ENCODE assay signal across 29 mouse cellular contexts in genomic region chr3:68484021-68484420, GRCm38 (mm10).
"Had no signal": no experiment of that assay in that cellular context is flagged by ENCODE, and none has a peak within 500 bp of the region (broad histone marks: within the 10 kb centered on the region; RNA-seq: fewer than 3 reads in every experiment).

No protein-coding gene starts in this region.

- H3K9ac ChIP-seq: limb, embryonic 12.5 days; limb, embryonic 13.5 days; limb, embryonic 15.5 days; liver, embryonic 12.5 days; liver, embryonic 13.5 days; liver, embryonic 14.5 days; liver, embryonic 15.5 days; liver, postnatal 0 days; lung, embryonic 14.5 days; lung, embryonic 15.5 days; midbrain, embryonic 12.5 days; midbrain, embryonic 15.5 days; neural tube, embryonic 12.5 days had no signal

- DNase-seq: left cerebral cortex, postnatal 4 days; liver; liver, embryonic 13.5 days; liver, postnatal 0 days; lung, adult 2 months; lung, embryonic 14.5 days; lung, postnatal 10 days; lung, postnatal 14 days; lung, postnatal 36 days; lung, postnatal 4 days; midbrain, embryonic 14.5 days had no signal

- H3K36me3 ChIP-seq: limb, embryonic 10.5 days; limb, embryonic 12.5 days; limb, embryonic 13.5 days; limb, embryonic 15.5 days; liver, embryonic 12.5 days; liver, embryonic 13.5 days; liver, embryonic 15.5 days; lung, embryonic 15.5 days; midbrain, embryonic 10.5 days; midbrain, embryonic 12.5 days; midbrain, embryonic 15.5 days; neural tube, embryonic 12.5 days had no signal

- H3K4me2 ChIP-seq: limb, embryonic 12.5 days; limb, embryonic 13.5 days; limb, embryonic 15.5 days; liver, embryonic 11.5 days; liver, embryonic 12.5 days; liver, embryonic 13.5 days; liver, embryonic 15.5 days; lung, embryonic 14.5 days; lung, embryonic 15.5 days; midbrain, embryonic 12.5 days; midbrain, embryonic 15.5 days; neural tube, embryonic 12.5 days had no signal

- H3K9me3 ChIP-seq: limb, embryonic 10.5 days; limb, embryonic 12.5 days; limb, embryonic 13.5 days; limb, embryonic 15.5 days; liver, embryonic 12.5 days; liver, embryonic 13.5 days; liver, embryonic 15.5 days; lung, embryonic 15.5 days; midbrain, embryonic 10.5 days; midbrain, embryonic 12.5 days; midbrain, embryonic 15.5 days; neural tube, embryonic 12.5 days had no signal

- H3K4me3 ChIP-seq: limb, embryonic 10.5 days; limb, embryonic 12.5 days; limb, embryonic 13.5 days; limb, embryonic 15.5 days; liver, embryonic 12.5 days; liver, embryonic 13.5 days; liver, embryonic 15.5 days; lung, embryonic 15.5 days; megakaryocyte, embryonic 14.5 days; midbrain, embryonic 10.5 days; midbrain, embryonic 12.5 days; midbrain, embryonic 15.5 days; myocyte; neural tube, embryonic 12.5 days had no signal

- H3K4me1 ChIP-seq: liver, embryonic 12.5 days; liver, embryonic 13.5 days; liver, embryonic 15.5 days; megakaryocyte, embryonic 14.5 days; midbrain, embryonic 10.5 days; midbrain, embryonic 12.5 days; midbrain, embryonic 15.5 days; neural tube, embryonic 12.5 days had no signal

- H3K27me3 ChIP-seq: limb, embryonic 12.5 days; liver, embryonic 12.5 days; liver, embryonic 13.5 days; liver, embryonic 15.5 days; lung, embryonic 15.5 days; midbrain, embryonic 12.5 days; midbrain, embryonic 15.5 days; neural tube, embryonic 12.5 days had no signal

- H3K27ac ChIP-seq: limb, embryonic 10.5 days; limb, embryonic 12.5 days; limb, embryonic 13.5 days; limb, embryonic 15.5 days; liver, embryonic 12.5 days; liver, embryonic 13.5 days; liver, embryonic 14.5 days; liver, embryonic 15.5 days; lung, embryonic 15.5 days; macrophage; midbrain, embryonic 10.5 days; midbrain, embryonic 12.5 days; midbrain, embryonic 15.5 days; neural tube, embryonic 12.5 days had no signal

- ATAC-seq: liver, embryonic 12.5 days; liver, postnatal 0 days; lung, postnatal 0 days; midbrain, embryonic 15.5 days; midbrain, embryonic 16.5 days had no signal
